Mouse (Mus musculus) liver, embryonic 11.5 days (tissue): ENCODE data around the gene Meis2. TPM values are rescaled to one million over a fixed set of nuclear protein-coding genes. Genes with fewer than 3 reads are reported as not detected.
A peak's percentile ranks its signal among the peaks of the same experiment; 100 is the strongest.

Experiments
- ATAC-seq: fragments of 200-750 bp; cut with Nextera tagmentation; replicated peaks from 2 replicates; pipeline ENCODE4 v1.8.0; 2017; ENCODE audit warnings: moderate number of reproducible peaks, mild to moderate bottlenecking, moderate TSS enrichment, moderate library complexity; ENCODE audit not compliant: low FRiP score
- DNase-seq: peaks from one replicate; pipeline ENCODE4 v3.0.0-alpha.2; 2017; ENCODE audit warnings: low spot score
- H3K27ac ChIP-seq: fragments of 300-500 bp; sonication (generic); 2 replicates; pipeline ENCODE4 v1.5.1; 2014; ENCODE audit warnings: mild to moderate bottlenecking, low read depth, low read length, control low read depth
- H3K27me3 ChIP-seq: fragments of 300-500 bp; sonication (generic); replicated peaks from 2 replicates; pipeline ENCODE4 v1.6.1; 2014; ENCODE audit warnings: low read length, mixed read lengths; ENCODE audit not compliant: control insufficient read depth, insufficient read depth
- H3K36me3 ChIP-seq: fragments of 300-500 bp; sonication (generic); 2 replicates; pipeline ENCODE4 v1.6.1; 2014; ENCODE audit warnings: mild to moderate bottlenecking, low read length, moderate library complexity, mixed read lengths; ENCODE audit not compliant: control insufficient read depth, insufficient read depth
- H3K4me1 ChIP-seq: fragments of 300-500 bp; sonication (generic); replicated peaks from 2 replicates; pipeline ENCODE4 v1.6.1; 2014; ENCODE audit warnings: low read length, mixed read lengths; ENCODE audit not compliant: control insufficient read depth, insufficient read depth
- H3K4me2 ChIP-seq: fragments of 300-500 bp; sonication (generic); 2 replicates; pipeline ENCODE4 v1.6.1; 2014; ENCODE audit warnings: mild to moderate bottlenecking, control low read depth, moderate library complexity
- H3K4me3 ChIP-seq: fragments of 300-500 bp; sonication (generic); 2 replicates; pipeline ENCODE4 v1.5.1; 2014; ENCODE audit warnings: low read depth, low read length, control low read depth
- H3K9ac ChIP-seq: fragments of 300-500 bp; sonication (generic); 2 replicates; pipeline ENCODE4 v1.6.1; 2014; ENCODE audit warnings: low read depth, low read length, control low read depth
- H3K9me3 ChIP-seq: fragments of 300-500 bp; sonication (generic); 2 replicates; pipeline ENCODE4 v1.6.1; 2016; ENCODE audit warnings: low read length, inconsistent platforms, mixed read lengths; ENCODE audit not compliant: control insufficient read depth
- WGBS: fragments of 180-500 bp; shearing (Covaris S2); extraction: QIAGEN DNeasy Blood & Tissue Kit; methylation state at CpG from one replicate; pipeline ENCODE4 v1.1.7; 2014; 5-methylcytosine and 5-hydroxymethylcytosine counted together
- polyA plus RNA-seq: library from polyadenylated mRNA; unstranded; fragments of >200 nt; fragmentation: Nextera tagmentation; extraction: Ambion mirVana; gene quantifications from 2 replicates; pipeline ENCODE4 v1.2.1, GENCODE M21; 2014

Gene Meis2
- polyA plus RNA-seq, 1 experiment from 2014 or later = 20.0 TPM

DNA sequence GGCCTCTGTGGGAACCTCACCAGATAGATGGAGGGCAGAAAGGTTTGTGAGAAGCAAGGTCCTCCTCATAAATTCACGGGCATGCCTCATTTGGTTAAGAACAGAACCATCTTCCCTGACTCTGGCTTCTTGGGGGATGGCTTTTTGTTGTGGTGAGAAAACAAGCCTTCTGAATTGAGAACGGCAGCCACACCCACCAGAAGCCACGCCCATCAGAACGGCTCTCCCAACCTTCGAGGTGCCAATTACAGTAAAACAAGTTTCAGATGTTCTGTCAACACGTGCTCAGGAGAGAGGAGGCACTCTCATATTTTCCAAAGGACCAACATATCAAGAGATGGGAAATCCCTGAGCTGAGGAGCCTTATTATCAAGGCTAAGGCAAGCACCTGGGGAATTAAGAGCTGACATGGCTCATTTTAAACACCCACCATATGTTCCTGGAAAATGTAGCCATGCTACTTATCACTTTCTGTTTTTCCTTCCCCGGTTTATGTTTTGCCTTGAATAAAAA is 117.9 kb downstream of the Meis2 start:
- Histone ChIP-seq H3K9ac (no peak overlapping the region), H3K9me3 (no peaks in the 10 kb centered on the region), H3K4me2 (no peak overlapping the region), H3K27ac (no peak overlapping the region), H3K27me3 (no peaks in the 10 kb centered on the region), H3K4me1 (no peaks in the 10 kb centered on the region), H3K4me3 (no peak overlapping the region), H3K36me3 (no peaks in the 10 kb centered on the region)
- 38% methylated on average over 7 of the region's 7 CpGs for WGBS
- DNase-seq (no peak), ATAC-seq (no peak)

DNA sequence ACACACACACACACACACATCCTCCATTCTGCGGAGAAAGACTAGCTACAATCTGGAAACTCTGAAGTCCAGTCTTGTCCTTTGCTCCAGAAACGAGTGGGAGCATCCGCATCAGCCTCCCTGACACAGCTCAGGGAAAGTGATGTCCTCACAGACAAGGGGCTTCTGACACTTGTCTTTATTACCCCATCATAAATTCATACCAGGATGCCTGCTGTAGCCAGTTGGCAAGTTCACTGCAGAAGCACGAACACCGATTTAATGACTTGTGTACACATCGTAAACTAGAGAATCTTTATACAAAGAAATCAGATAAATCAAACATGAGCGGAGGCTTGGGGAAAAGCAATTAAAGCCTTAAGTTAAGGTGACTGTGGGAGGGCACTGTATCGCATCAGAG is 122.6 kb downstream of the Meis2 start:
- Histone ChIP-seq H3K27ac (no peak overlapping the region), H3K36me3 (no peaks in the 10 kb centered on the region), H3K27me3 (no peaks in the 10 kb centered on the region), H3K4me2 (no peak overlapping the region), H3K9ac (no peak overlapping the region), H3K9me3 (no peaks in the 10 kb centered on the region), H3K4me1 (no peaks in the 10 kb centered on the region), H3K4me3 (no peak overlapping the region)
- ATAC-seq (no peak), DNase-seq (no peak)
- 77% methylated on average over 8 of the region's 8 CpGs for WGBS

- no peak overlapping the region for H3K4me3 ChIP-seq
- DNase-seq (no peak), ATAC-seq (no peak)
- H3K4me1 ChIP-seq = no peaks in the 10 kb centered on the region
- H3K27me3 ChIP-seq = no peaks in the 10 kb centered on the region
- WGBS = 92% methylated on average over 5 of the region's 5 CpGs
- H3K27ac ChIP-seq = no peak overlapping the region
- no peaks in the 10 kb centered on the region for H3K36me3 ChIP-seq
- H3K9me3 ChIP-seq = no peaks in the 10 kb centered on the region
- H3K4me2 ChIP-seq = no peak overlapping the region
- H3K9ac ChIP-seq = no peak overlapping the region
These were observed 125.8 kb downstream of the Meis2 start for GRCm38 (mm10) chr2:115939849-115940248.

DNA sequence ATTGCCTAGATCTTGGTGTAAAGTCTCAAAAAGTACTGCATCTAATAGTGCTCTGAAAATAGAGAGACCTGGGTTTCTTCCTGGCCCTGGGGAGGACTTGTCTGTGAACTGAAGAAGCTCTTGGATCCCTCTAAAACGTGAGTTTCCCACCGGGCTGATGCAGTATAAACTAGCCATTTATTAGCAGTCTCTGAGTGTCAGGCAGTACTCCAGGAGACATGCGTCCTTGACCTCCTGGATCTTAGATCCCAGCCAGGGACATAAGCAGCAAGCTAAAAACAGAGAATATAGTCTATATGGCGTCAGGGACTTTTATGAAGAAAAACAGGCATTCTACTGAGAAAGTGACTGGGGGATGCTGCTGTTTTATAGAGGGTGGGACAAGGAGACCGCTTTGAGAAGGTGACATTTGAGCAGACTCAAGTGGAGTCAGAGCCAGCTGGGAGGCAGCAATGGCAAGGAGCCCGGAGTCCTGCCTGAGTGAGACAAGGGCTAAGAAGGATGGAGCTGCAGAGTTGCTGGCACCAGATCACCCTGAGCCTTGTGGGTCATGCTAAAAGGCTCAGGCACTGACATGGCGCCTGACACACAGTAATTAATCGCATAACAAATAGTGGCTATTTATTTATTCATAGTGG is 126.6 kb downstream of the Meis2 start:
- Histone ChIP-seq H3K9me3 (no peaks in the 10 kb centered on the region), H3K4me2 (no peak overlapping the region), H3K36me3 (no peaks in the 10 kb centered on the region), H3K4me3 (no peak overlapping the region), H3K27ac (no peak overlapping the region), H3K27me3 (no peaks in the 10 kb centered on the region), H3K9ac (no peak overlapping the region), H3K4me1 (no peaks in the 10 kb centered on the region)
- DNase-seq (no peak), ATAC-seq (no peak)
- WGBS = 89% methylated on average over 8 of the region's 8 CpGs

DNA sequence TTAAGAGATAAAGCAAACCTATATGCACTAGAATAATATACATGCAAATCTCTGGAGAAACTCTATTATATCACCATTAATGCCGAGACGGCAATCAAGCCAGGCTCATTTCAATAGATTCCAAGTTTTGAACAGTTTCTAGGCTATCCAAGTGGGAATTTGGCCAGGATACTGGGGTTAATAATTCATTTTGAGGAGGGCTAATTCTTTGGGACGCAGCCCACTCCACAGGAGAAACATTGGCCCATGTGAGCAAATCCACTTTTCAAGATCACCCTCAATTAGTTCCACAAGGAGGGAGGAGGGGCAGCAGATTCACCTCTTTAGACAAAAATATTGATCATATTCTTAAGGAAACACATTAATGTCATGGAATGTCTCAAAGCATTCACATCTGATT is 127.3 kb downstream of the Meis2 start:
- Histone ChIP-seq H3K9ac (no peak overlapping the region), H3K27ac (no peak overlapping the region), H3K4me2 (no peak overlapping the region), H3K9me3 (no peaks in the 10 kb centered on the region), H3K27me3 (no peaks in the 10 kb centered on the region), H3K4me1 (no peaks in the 10 kb centered on the region), H3K4me3 (no peak overlapping the region), H3K36me3 (no peaks in the 10 kb centered on the region)
- ATAC-seq = no peak
- 89% methylated on average over 3 of the region's 3 CpGs for WGBS
- no peak for DNase-seq

- ATAC-seq = no peak
- no peak overlapping the region for H3K9ac ChIP-seq
- H3K4me2 ChIP-seq = no peak overlapping the region
- 82% methylated on average over 1 of the region's 1 CpGs for WGBS
- no peaks in the 10 kb centered on the region for H3K9me3 ChIP-seq
- H3K36me3 ChIP-seq = no peaks in the 10 kb centered on the region
- no peak overlapping the region for H3K4me3 ChIP-seq
- no peaks in the 10 kb centered on the region for H3K4me1 ChIP-seq
- no peak for DNase-seq
- H3K27me3 ChIP-seq = no peaks in the 10 kb centered on the region
- H3K27ac ChIP-seq = no peak overlapping the region
These were observed 127.7 kb downstream of the Meis2 start for GRCm38 (mm10) chr2:115937896-115938295.

- DNase-seq (no peak), ATAC-seq (no peak)
- Histone ChIP-seq H3K9me3 (no peaks in the 10 kb centered on the region), H3K36me3 (no peaks in the 10 kb centered on the region), H3K27me3 (no peaks in the 10 kb centered on the region), H3K4me1 (no peaks in the 10 kb centered on the region), H3K27ac (no peak overlapping the region), H3K4me2 (no peak overlapping the region), H3K9ac (no peak overlapping the region), H3K4me3 (no peak overlapping the region)
- WGBS = 80% methylated on average over 9 of the region's 9 CpGs
These were observed 128.9 kb downstream of the Meis2 start for GRCm38 (mm10) chr2:115936786-115937185.

- Histone ChIP-seq H3K27ac (no peak overlapping the region), H3K27me3 (no peaks in the 10 kb centered on the region), H3K4me2 (no peak overlapping the region), H3K4me3 (no peak overlapping the region), H3K9me3 (no peaks in the 10 kb centered on the region), H3K4me1 (no peaks in the 10 kb centered on the region), H3K9ac (no peak overlapping the region), H3K36me3 (no peaks in the 10 kb centered on the region)
- WGBS = 78% methylated on average over 2 of the region's 2 CpGs
- ATAC-seq = no peak
- no peak for DNase-seq
These were observed 131.3 kb downstream of the Meis2 start for GRCm38 (mm10) chr2:115934299-115934698.

GRCm38 (mm10) chr2:115933259-115933658 is 132.4 kb downstream of the Meis2 start:
- Histone ChIP-seq H3K4me1 (no peaks in the 10 kb centered on the region), H3K9me3 (no peaks in the 10 kb centered on the region), H3K27ac (no peak overlapping the region), H3K4me3 (no peak overlapping the region), H3K27me3 (no peaks in the 10 kb centered on the region), H3K9ac (no peak overlapping the region), H3K36me3 (no peaks in the 10 kb centered on the region), H3K4me2 (no peak overlapping the region)
- ATAC-seq = 0 out of 2 replicates have a peak, but pooled peaks have one; percentile 36
- WGBS = 20% methylated on average over 2 of the region's 2 CpGs
- no peak for DNase-seq
